Mouse (Mus musculus): Measurements from ENCODE around the gene Bag6. TPM values are rescaled to one million over a fixed set of nuclear protein-coding genes. Genes with fewer than 3 reads are reported as not detected.

Bag6 gene
- polyA plus RNA-seq, 1 experiment from 2014 or later: 117 TPM

DNA sequence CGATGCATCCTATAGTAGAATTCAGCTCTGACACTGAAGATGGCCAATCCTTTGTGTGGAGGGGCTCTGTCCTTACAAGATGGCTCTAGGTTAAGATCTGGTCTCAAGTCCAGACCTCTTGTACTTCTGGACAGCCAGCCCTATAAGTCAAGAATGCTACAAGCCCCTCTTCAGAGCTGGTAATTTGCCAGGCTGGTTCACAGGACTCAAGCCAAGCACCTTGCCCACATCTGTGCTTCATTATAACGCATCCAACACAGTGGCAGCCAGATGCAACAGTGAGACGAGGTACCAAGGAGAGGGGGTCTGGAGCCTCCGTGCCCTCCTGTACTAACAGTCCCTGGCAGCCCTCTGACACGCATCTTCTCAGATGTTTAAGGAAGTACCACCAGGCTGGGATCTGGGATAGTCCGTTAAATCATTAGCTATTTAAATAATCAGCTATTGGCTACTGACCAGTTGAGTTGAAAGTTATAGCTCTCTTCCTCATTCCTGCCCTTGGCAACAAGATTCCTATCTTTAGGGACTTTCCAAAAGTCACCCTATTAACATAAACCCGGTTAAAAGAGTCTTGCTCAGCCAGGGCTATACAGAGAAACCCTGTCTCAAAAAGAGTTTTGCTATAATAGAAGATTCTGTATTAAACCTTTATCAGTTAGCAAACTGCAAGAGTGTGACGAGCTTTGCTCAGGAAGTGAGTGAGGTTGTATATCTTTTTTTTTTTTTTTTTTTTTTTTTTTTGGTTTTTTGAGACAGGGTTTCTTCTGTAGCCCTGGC is 39.4 kb downstream of the Bag6 start:
- WGBS: 71% methylated on average over 8 of the region's 8 CpGs
- Histone ChIP-seq H3K36me3 (ENCODE audit: control insufficient read depth, insufficient read depth, low read length) (no peaks in the 10 kb centered on the region), H3K4me1 (replicated peaks; ENCODE audit: control insufficient read depth, insufficient read depth, low read length) (no peaks in the 10 kb centered on the region), H3K9ac (ENCODE audit: low read depth, low read length) (no peak overlapping the region), H3K27me3 (ENCODE audit: control insufficient read depth, insufficient read depth, low read length) (no peaks in the 10 kb centered on the region), H3K9me3 (ENCODE audit: control insufficient read depth, low read length) (no peaks in the 10 kb centered on the region), H3K27ac (ENCODE audit: low read depth, low read length) (no peak overlapping the region), H3K4me3 (ENCODE audit: low read depth, low read length) (no peak overlapping the region), H3K4me2 (replicated peaks; ENCODE audit: low read depth, low read length) (no peak overlapping the region)
- DNase-seq (ENCODE audit: low spot score) (no peak), ATAC-seq (ENCODE audit: low FRiP score) (no peak)

DNA sequence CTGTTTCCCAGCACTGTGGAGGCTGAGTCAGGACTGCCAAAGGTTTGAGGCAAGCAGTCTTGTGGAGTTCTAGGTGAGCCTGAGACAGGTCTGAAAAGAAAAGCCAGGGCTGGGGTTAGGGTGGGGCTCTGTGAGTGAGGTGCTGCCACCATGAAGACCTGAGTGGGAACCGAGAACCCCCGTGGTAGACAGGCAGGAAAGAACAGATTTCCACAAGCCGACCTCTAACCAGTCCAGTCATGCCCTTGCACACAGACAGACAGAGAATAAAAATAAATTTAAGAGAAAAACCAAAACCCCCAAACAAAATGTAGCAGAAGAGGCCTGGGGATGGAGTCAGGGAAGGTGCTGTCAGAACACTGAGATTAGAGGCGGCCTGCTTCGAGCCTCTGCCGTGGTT is 40.4 kb downstream of the Bag6 start:
- 72% methylated on average over 6 of the region's 6 CpGs for WGBS
- Histone ChIP-seq H3K36me3 (ENCODE audit: control insufficient read depth, insufficient read depth, low read length) (no peaks in the 10 kb centered on the region), H3K27me3 (ENCODE audit: control insufficient read depth, insufficient read depth, low read length) (no peaks in the 10 kb centered on the region), H3K4me3 (ENCODE audit: low read depth, low read length) (no peak overlapping the region), H3K4me1 (replicated peaks; ENCODE audit: control insufficient read depth, insufficient read depth, low read length) (no peaks in the 10 kb centered on the region), H3K27ac (ENCODE audit: low read depth, low read length) (no peak overlapping the region), H3K9ac (ENCODE audit: low read depth, low read length) (no peak overlapping the region), H3K4me2 (replicated peaks; ENCODE audit: low read depth, low read length) (no peak overlapping the region), H3K9me3 (ENCODE audit: control insufficient read depth, low read length) (no peaks in the 10 kb centered on the region)
- ATAC-seq (ENCODE audit: low FRiP score) (no peak), DNase-seq (ENCODE audit: low spot score) (no peak)

GRCm38 (mm10) chr17:35175968-35176367 is 41.0 kb downstream of the Bag6 start, which contains the start of gene Aif1:
Aif1 (minus strand) TSS chr17:35176068.
- no peaks in the 10 kb centered on the region for H3K27me3 ChIP-seq (ENCODE audit: control insufficient read depth, insufficient read depth, low read length)
- 42% methylated on average over 2 of the region's 2 CpGs for WGBS

GRCm38 (mm10) chr17:35178528-35178927 is 43.5 kb downstream of the Bag6 start:
- DNase-seq (ENCODE audit: low spot score) (peak; percentile 84), ATAC-seq (ENCODE audit: low FRiP score) (no peak)
- Histone ChIP-seq H3K4me1 (replicated peaks; ENCODE audit: control insufficient read depth, insufficient read depth, low read length) (no peaks in the 10 kb centered on the region), H3K9ac (ENCODE audit: low read depth, low read length) (no peak overlapping the region), H3K9me3 (ENCODE audit: control insufficient read depth, low read length) (no peaks in the 10 kb centered on the region), H3K27ac (ENCODE audit: low read depth, low read length) (no peak overlapping the region), H3K4me3 (ENCODE audit: low read depth, low read length) (no peak overlapping the region), H3K27me3 (ENCODE audit: control insufficient read depth, insufficient read depth, low read length) (no peaks in the 10 kb centered on the region), H3K4me2 (replicated peaks; ENCODE audit: low read depth, low read length) (no peak overlapping the region), H3K36me3 (ENCODE audit: control insufficient read depth, insufficient read depth, low read length) (no peaks in the 10 kb centered on the region)
- WGBS: 17% methylated on average over 5 of the region's 5 CpGs

More at GRCm38 (mm10) chr17:35175968-35176367, 41.0 kb downstream of the Bag6 start, which contains the start of gene Aif1:
- Histone ChIP-seq H3K4me1 (replicated peaks; ENCODE audit: control insufficient read depth, insufficient read depth, low read length) (no peaks in the 10 kb centered on the region), H3K9ac (ENCODE audit: low read depth, low read length) (no peak within 1 kb of the TSS), H3K36me3 (ENCODE audit: control insufficient read depth, insufficient read depth, low read length) (no peaks in the 10 kb centered on the region), H3K9me3 (ENCODE audit: control insufficient read depth, low read length) (no peaks in the 10 kb centered on the region), H3K4me3 (ENCODE audit: low read depth, low read length) (no peak within 1 kb of the TSS), H3K27ac (ENCODE audit: low read depth, low read length) (no peak within 1 kb of the TSS), H3K4me2 (replicated peaks; ENCODE audit: low read depth, low read length) (no peak within 1 kb of the TSS)
- ATAC-seq (ENCODE audit: low FRiP score): no peak
- DNase-seq (ENCODE audit: low spot score): no peak

DNA sequence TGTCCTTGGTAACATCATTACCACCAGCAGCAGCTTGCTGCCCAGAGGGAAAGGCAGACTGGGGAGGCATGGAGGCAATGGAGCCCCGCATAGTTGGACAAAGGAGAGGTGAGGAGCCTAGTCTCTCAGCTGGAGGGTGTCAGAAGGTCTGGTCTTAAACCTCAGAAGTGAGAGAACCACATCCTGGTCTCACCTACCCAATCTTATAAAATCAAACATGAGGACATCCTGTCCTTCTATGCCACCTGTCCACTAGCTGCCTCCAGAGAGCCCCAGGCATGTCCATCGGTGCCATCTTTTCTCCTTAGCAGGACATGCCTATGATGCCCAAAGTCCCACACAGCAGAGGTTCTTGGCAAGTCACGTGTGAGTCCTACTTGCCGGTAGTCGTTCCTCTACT is 45.1 kb downstream of the Bag6 start:
- Histone ChIP-seq H3K9ac (ENCODE audit: low read depth, low read length) (no peak overlapping the region), H3K36me3 (ENCODE audit: control insufficient read depth, insufficient read depth, low read length) (no peaks in the 10 kb centered on the region), H3K4me1 (replicated peaks; ENCODE audit: control insufficient read depth, insufficient read depth, low read length) (no peaks in the 10 kb centered on the region), H3K4me2 (replicated peaks; ENCODE audit: low read depth, low read length) (no peak overlapping the region), H3K4me3 (ENCODE audit: low read depth, low read length) (no peak overlapping the region), H3K27me3 (ENCODE audit: control insufficient read depth, insufficient read depth, low read length) (no peaks in the 10 kb centered on the region), H3K9me3 (ENCODE audit: control insufficient read depth, low read length) (no peaks in the 10 kb centered on the region), H3K27ac (ENCODE audit: low read depth, low read length) (no peak overlapping the region)
- ATAC-seq (ENCODE audit: low FRiP score): no peak
- no peak for DNase-seq (ENCODE audit: low spot score)
- 81% methylated on average over 5 of the region's 5 CpGs for WGBS

DNA sequence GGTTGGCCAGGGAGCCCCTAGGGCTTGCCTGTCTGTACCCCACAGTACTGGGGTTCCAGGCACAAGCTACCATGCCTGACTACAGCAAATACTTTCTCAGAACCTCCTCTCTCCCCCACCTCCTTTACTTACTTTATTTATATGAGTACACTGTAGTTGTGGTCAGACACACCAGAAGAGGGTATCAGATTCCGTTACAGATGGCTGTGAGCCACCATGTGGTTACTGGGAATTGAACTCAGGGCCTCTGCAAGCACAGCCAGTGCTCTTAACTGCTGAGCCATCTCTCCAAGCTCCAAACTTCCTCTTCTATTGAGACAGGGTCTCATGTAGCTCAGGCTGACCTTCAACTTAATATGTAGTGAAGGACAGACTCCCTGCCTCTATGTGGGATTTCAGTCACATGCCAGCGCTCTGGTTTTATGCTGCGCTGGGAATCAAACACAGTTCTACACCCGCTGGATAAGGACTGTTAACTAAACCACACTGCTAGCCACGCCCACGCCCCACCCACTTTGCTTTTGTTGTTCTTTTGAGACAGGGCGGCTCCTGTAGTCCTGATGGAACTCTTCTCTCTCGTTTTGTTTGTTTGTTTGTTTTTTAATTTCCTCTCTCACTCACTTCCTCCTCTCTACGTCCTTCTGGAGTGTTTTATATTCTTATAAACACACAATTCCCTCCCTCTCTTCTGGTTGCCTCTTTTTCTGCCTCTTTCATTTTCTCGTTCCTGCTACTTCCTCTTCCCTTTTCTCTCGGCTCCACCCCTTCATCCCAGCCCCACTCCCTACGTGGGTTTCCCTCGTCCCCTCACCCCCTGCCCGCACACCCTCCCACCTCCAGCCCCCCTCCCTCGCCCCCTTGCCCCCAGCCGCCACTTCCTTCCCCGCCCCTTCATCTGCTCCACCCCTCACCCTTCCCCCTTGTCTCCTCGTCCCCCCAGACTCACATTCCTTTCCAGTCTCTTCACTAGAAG is 50.9 kb downstream of the Bag6 start:
- 0 out of 2 replicates have a peak overlapping the region, but pooled peaks have one; percentile 36 for H3K27ac ChIP-seq (ENCODE audit: low read depth, low read length)
- H3K36me3 ChIP-seq (ENCODE audit: control insufficient read depth, insufficient read depth, low read length): no peaks in the 10 kb centered on the region
- ATAC-seq (ENCODE audit: low FRiP score): peak; percentile 45; the same call in 1 of the 2 replicates

GRCm38 (mm10) chr17:35186681-35187080 is 51.7 kb downstream of the Bag6 start:
- WGBS: 0% methylated on average over 4 of the region's 4 CpGs
- H3K4me3 ChIP-seq (ENCODE audit: low read depth, low read length): peak overlapping the region; percentile 25; the same call in 1 of the 2 replicates
- H3K9me3 ChIP-seq (ENCODE audit: control insufficient read depth, low read length): no peaks in the 10 kb centered on the region
- H3K36me3 ChIP-seq (ENCODE audit: control insufficient read depth, insufficient read depth, low read length): no peaks in the 10 kb centered on the region
- H3K9ac ChIP-seq (ENCODE audit: low read depth, low read length): 0 out of 2 replicates have a peak overlapping the region, but pooled peaks have one; percentile 19
- DNase-seq (ENCODE audit: low spot score): peak; percentile 44
- H3K27me3 ChIP-seq (ENCODE audit: control insufficient read depth, insufficient read depth, low read length): no peaks in the 10 kb centered on the region
- peak overlapping the region; percentile 28 for H3K4me2 ChIP-seq (replicated peaks; ENCODE audit: low read depth, low read length)
- ATAC-seq (ENCODE audit: low FRiP score): no peak
- no peak overlapping the region for H3K27ac ChIP-seq (ENCODE audit: low read depth, low read length)
- H3K4me1 ChIP-seq (replicated peaks; ENCODE audit: control insufficient read depth, insufficient read depth, low read length): no peaks in the 10 kb centered on the region

More for the DNA sequence above, 50.9 kb downstream of the Bag6 start:
- H3K4me2 ChIP-seq (replicated peaks; ENCODE audit: low read depth, low read length): peak overlapping the region; percentile 28
- WGBS: 2% methylated on average over 17 of the region's 18 CpGs
- H3K27me3 ChIP-seq (ENCODE audit: control insufficient read depth, insufficient read depth, low read length): no peaks in the 10 kb centered on the region
- H3K9me3 ChIP-seq (ENCODE audit: control insufficient read depth, low read length): no peaks in the 10 kb centered on the region
- DNase-seq (ENCODE audit: low spot score): peak; percentile 83
- peak overlapping the region; percentile 25 for H3K4me3 ChIP-seq (ENCODE audit: low read depth, low read length)
- H3K4me1 ChIP-seq (replicated peaks; ENCODE audit: control insufficient read depth, insufficient read depth, low read length): no peaks in the 10 kb centered on the region
- H3K9ac ChIP-seq (ENCODE audit: low read depth, low read length): peak overlapping the region; percentile 21

DNA sequence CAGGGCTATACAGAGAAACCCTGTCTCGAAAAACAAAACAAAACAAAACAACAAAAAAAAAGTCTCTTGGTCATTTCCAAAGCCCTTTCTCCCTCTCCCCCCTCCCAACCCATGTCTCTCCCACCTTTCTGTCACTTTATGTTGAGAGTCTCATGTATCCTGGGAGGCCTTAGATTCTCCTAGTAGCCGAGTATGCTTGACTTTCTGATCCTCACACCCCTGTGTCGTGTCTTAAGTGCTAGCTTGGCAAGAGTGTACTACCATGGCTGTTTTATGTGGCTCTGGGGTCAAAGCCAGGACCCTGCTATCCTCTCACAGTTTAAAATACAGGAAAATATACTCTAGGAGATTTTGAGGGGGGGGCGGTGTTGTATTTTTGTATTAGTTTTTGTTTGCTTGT is 52.4 kb downstream of the Bag6 start:
- no peak for DNase-seq (ENCODE audit: low spot score)
- no peak for ATAC-seq (ENCODE audit: low FRiP score)
- no peak overlapping the region for H3K9ac ChIP-seq (ENCODE audit: low read depth, low read length)
- no peak overlapping the region for H3K4me2 ChIP-seq (replicated peaks; ENCODE audit: low read depth, low read length)
- H3K4me1 ChIP-seq (replicated peaks; ENCODE audit: control insufficient read depth, insufficient read depth, low read length): no peaks in the 10 kb centered on the region
- H3K36me3 ChIP-seq (ENCODE audit: control insufficient read depth, insufficient read depth, low read length): no peaks in the 10 kb centered on the region
- H3K27ac ChIP-seq (ENCODE audit: low read depth, low read length): no peak overlapping the region
- H3K27me3 ChIP-seq (ENCODE audit: control insufficient read depth, insufficient read depth, low read length): no peaks in the 10 kb centered on the region
- H3K4me3 ChIP-seq (ENCODE audit: low read depth, low read length): no peak overlapping the region
- no peaks in the 10 kb centered on the region for H3K9me3 ChIP-seq (ENCODE audit: control insufficient read depth, low read length)
- WGBS: 81% methylated on average over 4 of the region's 4 CpGs
